Mouse (Mus musculus) left cerebral cortex, postnatal 25 days (tissue): Measurements from ENCODE around the gene Arhgef38. TPM values are rescaled to one million over a fixed set of nuclear protein-coding genes. Genes with fewer than 3 reads are reported as not detected.

Experiments
- DNase-seq, 2 experiments: peaks; one replicate each; pipeline ENCODE4 v3.0.0; 2022; ENCODE audit warnings: low spot score in 2 of 2, mixed read lengths in 1 of 2
- intact Hi-C: fragments of 180-260 bp; cut with DNase I; formaldehyde crosslinking; loops from one replicate; pipeline ENCODE4 v1.15.1; 2025
- total RNA-seq, 2 experiments: library from RNA; stranded (reverse); gene quantifications; 2 replicates each; pipeline ENCODE4 v1.2.3; 2021

Gene Arhgef38
- under 1 TPM in 1 of 2 experiments, not detected in 1; 0.05 TPM for total RNA-seq

DNA sequence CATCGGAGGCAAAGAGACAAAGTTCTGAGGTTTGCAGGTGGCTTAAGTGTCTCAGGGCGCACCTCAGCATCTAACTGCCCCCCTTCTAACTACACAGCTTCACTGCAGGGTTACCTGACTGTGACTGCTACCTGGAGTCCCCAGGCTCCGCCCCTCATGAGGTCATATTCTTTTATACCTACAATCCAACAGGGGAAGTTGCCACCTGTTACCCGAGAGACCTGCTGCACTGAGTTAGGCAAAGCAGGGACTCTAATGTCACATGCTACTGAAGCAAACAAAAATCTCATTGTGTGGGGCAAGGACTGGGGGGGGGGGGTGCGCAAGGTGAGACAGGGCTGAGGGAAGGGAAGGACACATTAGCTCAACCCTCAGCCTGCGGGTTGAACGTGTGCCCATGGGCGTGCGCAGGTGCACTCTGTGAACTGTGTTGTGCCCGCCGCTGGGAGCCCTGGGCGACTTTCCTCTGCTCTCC, at the start of gene Arhgef38:
Gene Arhgef38, minus strand, starts transcription at position 129 of the 475 bp plus-strand sequence.
- no peak for DNase-seq
- intact Hi-C loops = no loop called here

DNA sequence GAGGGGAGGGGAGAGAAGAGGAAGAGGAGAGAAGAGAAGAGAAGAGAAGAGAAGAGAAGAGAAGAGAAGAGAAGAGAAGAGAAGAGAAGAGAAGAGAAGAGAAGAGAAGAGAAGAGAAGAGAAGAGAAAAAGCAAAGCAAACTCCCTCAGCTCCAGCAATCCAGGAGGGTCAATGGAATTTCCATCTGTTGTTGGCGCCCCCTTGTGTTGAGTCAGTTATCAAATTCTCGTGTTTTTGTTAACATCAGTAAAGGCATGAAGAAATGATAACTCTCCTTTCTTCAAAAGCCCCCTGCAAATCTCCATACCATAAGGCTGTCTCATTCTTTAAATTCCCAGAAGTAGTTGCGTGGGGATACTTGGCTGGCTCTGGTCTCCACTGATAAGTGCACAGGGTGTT, 37.1 kb upstream of the Arhgef38 start:
- peak; percentile 88 to 90 for DNase-seq
- intact Hi-C loops = loop anchor here (2.0 to 5.0 kb wide), 3 partner anchors 140 to 525 kb away; no protein-coding TSS in a partner anchor

DNA sequence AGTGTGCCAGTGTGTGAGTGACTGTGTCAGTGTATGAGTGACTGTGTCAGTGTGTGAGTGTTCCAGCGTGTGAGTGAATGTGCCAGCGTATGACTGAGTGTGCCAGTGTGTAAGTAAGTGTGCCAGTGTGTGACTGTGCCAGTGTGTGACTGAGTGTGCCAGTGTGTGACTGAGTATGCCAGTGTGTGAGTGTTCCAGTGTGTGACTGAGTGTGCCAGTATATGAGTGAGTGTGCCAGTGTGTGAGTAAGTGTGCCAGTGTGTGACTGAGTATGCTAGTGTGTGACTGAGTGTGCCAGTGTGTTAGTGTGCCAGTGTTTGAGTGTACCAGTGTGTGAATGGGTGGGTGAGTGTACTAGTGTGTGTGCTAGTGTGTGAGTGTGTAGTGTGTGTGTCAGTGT, 24.1 kb upstream of the Arhgef38 start:
- DNase-seq = no peak
- intact Hi-C loops = no loop called here

DNA sequence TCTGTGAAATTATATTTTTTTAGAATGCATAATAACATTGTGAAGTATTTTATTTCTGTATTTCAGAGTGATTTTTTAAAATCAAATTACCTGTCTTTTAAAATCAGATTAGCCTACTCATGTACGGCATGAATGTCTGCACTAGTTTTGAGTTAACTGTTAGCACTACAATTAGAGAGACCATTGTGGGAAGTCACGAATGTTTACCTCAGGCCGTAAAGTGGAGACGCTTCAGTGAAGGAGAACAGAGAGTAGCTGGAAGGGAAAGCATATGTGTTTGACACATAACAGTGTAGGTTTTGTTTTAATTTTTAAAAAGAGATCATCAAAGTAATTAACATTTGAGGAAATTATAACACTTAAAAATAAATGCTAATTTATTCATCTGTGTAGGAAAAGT, 21.1 kb upstream of the Arhgef38 start:
- no peak for DNase-seq
- intact Hi-C loops = no loop called here

DNA sequence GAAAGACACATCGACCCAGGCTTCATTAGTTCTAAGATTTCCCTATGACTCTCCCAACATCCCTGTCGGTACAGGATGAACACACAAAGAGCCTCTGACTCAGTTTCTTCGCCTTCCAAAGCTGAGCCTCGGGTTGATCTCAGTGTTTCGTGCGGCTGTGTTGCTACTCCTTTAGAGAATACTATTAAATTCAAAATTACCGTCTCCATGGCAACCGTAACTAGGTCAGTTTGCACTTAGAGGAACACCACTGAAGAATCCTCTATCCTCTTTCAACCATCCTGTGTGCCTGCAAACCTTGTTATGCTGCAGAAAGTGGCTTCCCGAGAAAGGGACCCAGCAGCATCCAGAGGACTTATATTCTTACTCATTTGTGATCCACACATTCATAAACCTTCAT, 9.3 kb upstream of the Arhgef38 start:
- peak; percentile 61 to 82 for DNase-seq
- intact Hi-C loops = no loop called here

DNA sequence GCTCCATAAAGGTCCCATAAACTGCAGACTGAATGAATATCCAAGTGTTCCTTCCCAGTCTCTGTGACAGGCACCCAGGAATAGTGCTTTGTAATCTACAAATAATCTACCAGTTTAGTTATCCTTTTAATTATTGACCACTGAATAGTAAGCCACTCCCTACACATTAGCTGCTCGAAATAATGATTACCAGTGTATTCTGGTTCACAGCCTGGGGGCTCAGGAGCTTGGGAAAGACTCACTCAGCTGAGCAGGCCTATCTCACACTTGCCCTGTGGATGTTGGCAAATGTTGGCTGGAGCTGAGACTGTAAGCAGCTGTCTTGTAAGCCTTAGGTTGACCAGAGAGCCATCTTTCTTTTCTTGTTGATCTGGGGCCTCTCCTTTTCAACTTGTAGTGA, 7.2 kb upstream of the Arhgef38 start:
- no peak for DNase-seq
- intact Hi-C loops = no loop called here

DNA sequence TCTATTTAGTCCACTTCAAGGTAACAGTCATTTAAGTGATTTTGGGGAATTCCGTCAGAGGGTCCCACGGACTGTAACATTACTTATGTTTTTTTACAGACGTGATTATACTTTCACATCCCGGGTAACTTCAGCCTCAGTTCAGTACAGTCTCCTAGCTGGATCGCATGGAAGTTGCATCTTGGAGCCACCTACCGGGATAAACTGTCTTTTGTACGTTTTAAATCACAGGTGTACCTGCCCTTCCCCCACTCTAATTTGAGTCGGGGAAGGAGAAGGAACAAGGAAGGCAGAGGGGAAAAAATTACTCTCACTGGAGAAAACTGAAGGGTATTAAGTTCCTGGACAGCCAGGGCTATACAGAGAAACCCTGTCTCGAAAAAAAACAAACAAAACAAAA, 756 bp downstream of the Arhgef38 start:
- no peak for DNase-seq
- intact Hi-C loops = no loop called here

DNA sequence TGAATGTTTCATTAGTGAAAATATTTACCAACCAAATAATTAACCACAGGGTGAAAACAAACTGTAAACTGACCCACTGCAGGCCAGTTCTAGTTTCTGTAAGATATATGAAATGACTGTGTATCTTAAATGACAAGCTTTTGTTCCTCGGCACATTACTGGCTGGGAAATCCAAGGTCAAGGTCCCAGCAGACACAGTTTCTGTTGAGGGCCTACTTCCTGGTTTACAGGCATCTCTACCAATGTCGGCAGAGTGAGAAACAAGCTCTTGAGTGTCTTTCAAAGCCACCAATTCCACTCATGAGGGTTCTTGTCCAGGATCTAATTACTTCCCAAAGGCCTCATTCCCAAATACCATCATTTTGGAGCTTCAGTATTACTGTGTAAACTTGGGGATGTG, 4.3 kb downstream of the Arhgef38 start:
- intact Hi-C loops = no loop called here
- DNase-seq = no peak

DNA sequence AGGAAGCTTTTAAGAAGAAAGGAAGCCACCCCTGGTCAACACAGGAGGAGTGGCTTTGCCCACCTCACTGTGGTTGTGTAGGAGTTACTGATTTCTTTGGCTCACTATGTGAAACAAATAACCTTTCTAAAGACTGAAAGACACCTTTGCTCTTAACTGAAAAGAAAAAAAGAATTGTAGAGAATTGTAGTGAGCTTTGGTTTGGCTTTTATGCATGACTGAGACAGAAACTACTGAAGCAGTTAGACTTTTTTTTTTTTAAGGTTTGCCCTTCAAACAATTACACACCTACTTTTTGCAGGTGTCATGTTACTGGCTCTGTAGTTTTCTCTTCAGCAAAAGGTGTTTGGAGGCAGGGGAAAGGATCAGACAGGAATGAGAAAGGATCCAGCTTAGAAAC, 5.2 kb downstream of the Arhgef38 start:
- intact Hi-C loops = no loop called here
- no peak for DNase-seq

DNA sequence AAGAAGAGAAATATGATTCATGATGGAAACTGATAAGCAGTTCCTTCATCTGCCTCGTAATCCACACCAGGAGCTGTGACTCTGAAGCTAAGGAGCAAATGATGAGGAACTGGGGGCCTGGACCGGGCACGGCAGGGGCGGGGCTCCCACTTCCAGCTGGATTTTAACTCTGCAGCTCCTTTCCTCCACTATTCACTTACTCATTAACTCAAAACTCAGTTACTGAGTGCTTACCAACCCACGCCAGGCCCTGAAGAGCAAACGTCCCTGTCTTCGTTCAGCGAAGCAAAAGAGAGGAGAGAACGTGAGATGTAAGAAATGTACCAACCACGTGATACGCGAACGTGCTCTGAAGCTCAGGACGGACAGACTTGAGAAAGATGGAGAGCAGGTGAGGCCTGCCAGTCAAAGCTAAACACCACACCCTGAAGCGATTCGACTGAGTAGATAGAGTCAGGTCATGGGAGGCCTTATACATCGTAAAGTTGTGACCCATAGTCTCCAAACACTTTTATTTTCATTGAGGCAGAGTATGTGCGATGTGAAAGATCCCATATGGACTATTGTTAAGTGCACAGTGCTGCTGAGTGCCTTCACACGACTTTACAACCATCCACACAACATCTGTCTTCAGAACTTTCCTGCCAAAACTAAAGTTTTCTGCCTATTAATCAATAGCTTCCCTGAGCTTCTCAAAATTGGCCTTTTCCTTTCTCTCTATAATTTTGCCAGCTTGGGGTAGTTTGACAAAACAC, 7.3 kb downstream of the Arhgef38 start:
- no peak for DNase-seq
- intact Hi-C loops = no loop called here

DNA sequence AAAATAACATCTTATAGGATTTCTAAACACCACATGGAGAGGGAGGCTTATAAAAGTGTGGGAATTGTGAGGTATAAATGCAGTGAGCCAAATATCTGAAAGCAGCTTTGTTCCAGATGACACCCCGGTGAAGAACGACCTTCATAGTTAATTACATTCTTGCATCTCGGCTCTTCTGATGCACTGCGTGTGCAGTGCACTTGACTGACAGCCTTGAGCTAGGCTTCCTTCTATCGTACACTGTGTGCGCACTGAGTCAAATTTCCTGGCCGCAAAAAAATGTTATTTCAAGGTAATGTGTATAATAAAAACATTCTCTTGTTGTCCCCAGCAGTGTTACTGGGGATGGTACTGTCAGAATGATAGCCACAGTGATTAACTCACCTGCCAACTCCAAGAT, 16.2 kb downstream of the Arhgef38 start:
- intact Hi-C loops = no loop called here
- DNase-seq = no peak

DNA sequence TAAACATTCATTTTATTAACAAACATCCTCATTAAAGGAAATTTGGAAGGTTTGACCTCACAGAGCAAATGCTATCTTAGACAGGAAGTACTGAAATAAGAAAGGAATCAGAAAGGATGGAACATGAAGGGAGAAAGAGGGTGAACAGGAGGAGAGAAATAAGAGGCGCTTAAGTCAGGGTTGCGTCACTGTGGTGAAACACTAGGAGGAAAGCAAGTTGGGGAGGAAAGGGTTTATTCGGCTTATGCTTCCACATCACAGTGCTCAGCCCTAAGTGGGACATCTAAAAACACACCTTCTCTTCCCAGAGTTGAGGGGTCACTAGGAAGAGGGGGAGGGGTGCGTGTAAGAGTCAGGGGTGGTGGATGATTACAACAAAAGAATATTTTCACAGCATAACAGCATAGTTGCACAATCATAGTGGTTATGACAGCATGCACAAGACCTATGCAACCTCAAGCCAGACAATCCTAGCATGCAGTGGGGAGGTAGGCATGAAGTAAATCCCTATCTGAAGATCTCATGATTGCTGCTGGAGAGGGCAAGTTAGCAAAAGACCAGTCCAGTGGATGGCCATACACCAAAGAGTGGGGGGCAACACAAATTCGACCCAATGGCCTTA, 19.4 kb downstream of the Arhgef38 start:
- intact Hi-C loops = no loop called here

DNA sequence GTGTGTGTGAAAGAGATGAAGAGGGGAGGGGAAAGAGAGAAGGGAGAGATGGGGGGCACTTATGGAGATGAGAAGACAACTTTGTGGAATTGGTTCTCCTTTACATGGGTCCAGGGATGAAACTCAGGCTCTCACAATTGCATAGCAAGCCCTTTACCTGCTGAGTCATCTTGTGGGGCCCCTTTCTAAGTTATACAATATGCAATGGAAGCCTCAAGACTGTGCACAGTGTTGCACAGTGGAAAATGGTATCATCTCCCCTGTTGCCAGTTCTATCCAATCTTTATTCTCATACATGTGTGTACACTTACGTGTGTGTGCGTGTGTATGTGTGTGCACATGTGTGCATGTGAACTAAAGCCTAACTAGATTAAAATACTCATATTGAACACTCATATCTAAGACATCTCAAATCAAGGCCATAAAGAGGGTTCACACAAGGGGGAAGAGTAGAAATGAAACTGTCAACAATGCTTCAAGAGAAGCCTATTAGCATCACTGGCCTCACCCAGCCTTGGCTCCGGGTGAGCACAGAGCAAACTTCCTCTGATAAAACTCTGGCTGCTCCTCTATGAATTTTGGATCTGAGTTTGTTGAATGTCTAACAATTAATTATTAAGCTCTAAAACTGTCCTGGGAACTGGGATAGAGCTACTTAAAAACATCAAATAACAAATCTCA, 21.2 kb downstream of the Arhgef38 start:
- no peak for DNase-seq
- intact Hi-C loops = no loop called here

More for the DNA sequence above, 19.4 kb downstream of the Arhgef38 start:
- DNase-seq = no peak

DNA sequence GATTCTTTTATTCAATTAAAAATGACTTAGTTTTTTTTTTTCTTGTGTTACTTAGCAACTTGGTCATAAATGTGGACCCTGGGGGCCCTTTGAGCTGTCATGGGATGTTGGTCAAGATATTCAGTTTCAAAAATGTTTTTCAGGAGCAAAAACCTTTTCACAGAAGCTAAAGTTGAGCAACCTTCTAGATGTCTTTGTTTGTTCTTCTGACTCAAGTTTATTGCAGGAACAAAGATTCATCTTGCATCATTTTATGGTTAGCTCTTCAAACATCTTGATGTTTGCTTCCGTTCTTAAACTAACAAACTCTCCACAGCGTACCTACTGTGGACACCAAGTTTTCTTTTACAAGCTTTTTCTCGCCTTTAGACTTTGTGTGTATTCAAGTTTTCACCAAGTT, 23.4 kb downstream of the Arhgef38 start:
- intact Hi-C loops = no loop called here

DNA sequence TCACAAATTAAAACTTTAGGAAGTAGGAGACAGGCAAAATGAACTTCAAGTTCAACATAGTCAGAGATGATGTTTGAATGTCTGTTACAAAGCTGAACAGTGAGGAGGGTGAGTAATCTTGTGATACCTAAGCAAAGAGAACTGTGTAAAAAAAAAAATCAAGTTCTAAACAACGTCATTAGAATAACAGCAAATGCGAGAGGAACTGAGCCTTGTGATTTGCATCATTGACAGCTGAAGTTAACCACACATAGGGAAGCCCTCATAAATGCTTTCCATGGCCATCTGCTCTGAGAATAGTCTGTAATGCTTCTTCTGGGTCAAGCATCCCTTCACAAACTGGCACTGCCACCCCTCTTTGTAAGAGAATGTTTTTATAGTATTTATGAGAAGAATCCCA, 31.0 kb downstream of the Arhgef38 start:
- DNase-seq = no peak
- intact Hi-C loops = no loop called here

More for the DNA sequence above, 23.4 kb downstream of the Arhgef38 start:
- DNase-seq = no peak

DNA sequence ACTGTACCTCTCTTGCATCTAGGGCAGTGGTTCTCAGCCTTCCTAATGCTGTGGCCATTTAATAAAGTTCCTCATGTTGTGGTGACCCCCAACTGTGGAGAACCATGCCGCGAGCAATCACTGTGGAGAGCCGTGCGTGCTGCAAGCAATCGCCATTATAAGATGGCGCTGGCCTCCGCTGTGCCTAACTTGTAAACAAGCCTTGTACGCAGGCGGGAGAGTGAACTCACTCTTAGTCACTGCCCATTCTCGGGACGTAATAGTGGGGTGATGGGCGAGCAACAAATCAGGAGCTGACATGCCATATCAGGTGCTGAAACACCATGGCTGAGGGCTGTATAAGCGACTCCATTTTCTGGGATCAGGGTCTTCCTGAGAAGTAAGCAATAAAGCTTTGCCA, 32.6 kb downstream of the Arhgef38 start:
- intact Hi-C loops = no loop called here
- DNase-seq = no peak

DNA sequence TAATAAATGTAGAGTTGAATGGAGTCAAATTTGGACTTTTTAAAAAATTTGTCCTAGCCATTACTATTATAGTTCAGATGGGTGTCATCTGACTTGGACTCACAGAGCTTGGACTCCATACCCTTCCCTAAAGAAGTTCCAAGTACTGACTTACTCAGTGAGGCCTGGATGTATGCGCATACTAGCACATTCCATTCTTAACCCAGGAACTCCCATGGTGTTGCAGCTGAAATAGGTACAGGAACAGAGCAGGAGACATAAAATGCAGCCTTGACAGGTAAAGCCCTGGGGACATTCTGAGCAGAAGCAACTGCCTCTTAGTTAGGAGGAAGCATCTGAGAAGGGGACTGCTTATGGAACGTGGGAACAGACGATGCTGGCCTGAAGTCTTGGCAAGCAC, 45.8 kb downstream of the Arhgef38 start:
- DNase-seq = no peak
- intact Hi-C loops = no loop called here

DNA sequence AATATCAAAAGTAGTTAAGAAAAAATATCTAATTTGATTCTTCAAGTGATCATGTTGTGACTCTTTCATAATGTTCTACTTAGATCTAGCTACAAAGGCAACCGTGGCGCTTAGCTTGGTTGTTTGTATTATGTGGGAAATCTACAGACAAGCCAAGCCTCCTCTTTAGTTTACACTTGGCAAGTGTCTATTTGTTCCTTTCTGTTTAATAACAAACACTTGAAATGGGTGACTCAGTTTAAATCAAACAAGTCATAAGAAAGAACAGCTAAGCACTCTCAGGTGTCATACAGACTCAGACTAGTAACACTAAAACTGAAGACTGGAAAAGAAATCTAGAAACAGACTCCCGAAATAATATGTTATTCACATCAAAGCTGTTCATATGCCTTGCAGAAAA, 47.2 kb downstream of the Arhgef38 start:
- no peak for DNase-seq
- intact Hi-C loops = no loop called here

DNA sequence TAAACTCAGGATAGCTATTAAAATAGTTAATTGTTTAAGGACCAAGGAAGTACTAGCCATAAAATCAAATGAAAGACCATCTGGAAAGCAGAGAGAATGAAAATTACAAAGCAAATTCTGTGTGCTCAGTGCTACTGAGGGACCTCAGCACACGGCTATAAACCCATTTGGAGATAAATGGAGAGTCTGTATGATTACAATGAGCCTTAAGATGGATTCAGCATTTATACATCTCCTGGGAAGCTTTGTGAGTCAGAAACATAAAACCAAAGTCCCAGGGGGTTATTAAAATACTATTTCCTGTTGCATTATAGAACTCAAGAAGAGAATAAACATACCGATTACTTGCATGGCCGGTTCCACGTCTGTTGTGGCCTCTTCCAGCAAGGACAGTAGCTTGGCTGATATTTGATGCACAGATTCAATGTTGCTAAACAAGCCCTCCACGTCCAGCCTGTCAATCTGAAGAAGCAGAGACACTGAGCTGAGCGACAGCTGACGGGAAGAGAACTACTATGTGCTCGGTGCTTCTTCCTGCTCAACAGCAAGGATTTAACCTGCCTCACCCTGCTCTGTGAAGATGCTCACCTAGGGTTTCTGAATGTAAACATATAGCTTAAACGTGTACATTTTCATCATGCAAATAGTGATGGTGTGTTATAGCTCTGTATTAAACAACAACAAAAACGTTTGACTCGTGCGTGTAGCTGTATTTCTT, 58.6 kb downstream of the Arhgef38 start:
- DNase-seq = no peak
- intact Hi-C loops = no loop called here

DNA sequence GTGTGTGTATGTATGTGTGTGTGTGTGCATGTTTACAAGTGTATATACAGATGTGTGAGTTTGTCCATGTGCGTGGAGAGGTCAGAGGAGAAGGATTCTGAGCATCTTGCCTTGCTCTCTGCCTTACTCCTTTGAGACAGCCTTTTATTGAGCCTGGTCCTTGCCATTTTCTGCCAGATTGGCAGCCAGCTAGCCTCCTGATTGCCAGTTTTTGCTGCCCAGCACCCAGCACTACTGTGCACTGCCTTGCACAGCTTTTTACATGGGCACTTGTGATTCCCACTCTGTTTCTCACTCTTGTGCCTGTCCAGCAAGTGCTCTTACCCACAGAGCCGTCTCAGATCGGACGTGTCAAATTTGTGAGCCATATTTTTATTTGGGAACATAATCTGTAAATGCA, 62.5 kb downstream of the Arhgef38 start:
- intact Hi-C loops = no loop called here
- DNase-seq = no peak
